Mouse (Mus musculus) heart, embryonic 13.5 days (tissue): ENCODE data around the gene Fance. TPM values are rescaled to one million over a fixed set of nuclear protein-coding genes. Genes with fewer than 3 reads are reported as not detected.
"Not testable (repeated sequence)": the region's sequence is repeated elsewhere in the genome, so short reads cannot be mapped to it uniquely, and the experiment has no call there.

Experiments used
- ATAC-seq: fragments of 200-750 bp; cut with Nextera tagmentation; 2 replicates; pipeline ENCODE4 v1.8.0; 2017; ENCODE audit warnings: moderate TSS enrichment; ENCODE audit not compliant: insufficient number of reproducible peaks, low FRiP score, low TSS enrichment; ENCODE audit errors: extremely low read depth
- H3K27ac ChIP-seq: fragments of 300-500 bp; sonication (generic); replicated peaks from 2 replicates; pipeline ENCODE4 v1.5.1; 2015; ENCODE audit warnings: moderate library complexity, mild to moderate bottlenecking, inconsistent platforms
- H3K27me3 ChIP-seq: fragments of 300-500 bp; sonication (generic); replicated peaks from 2 replicates; pipeline ENCODE4 v1.6.1; 2015; ENCODE audit warnings: mild to moderate bottlenecking, inconsistent platforms
- H3K36me3 ChIP-seq: fragments of 300-500 bp; sonication (generic); 2 replicates; pipeline ENCODE4 v1.6.1; 2015; ENCODE audit warnings: mild to moderate bottlenecking, inconsistent platforms
- H3K4me1 ChIP-seq: fragments of 300-500 bp; sonication (generic); 2 replicates; pipeline ENCODE4 v1.6.1; 2015; ENCODE audit warnings: inconsistent platforms
- H3K4me2 ChIP-seq: fragments of 300-500 bp; sonication (generic); 2 replicates; pipeline ENCODE4 v1.6.1; 2015; ENCODE audit warnings: inconsistent platforms, mild to moderate bottlenecking, moderate library complexity
- H3K4me3 ChIP-seq: fragments of 300-500 bp; sonication (generic); 2 replicates; pipeline ENCODE4 v1.5.1; 2015; ENCODE audit warnings: moderate library complexity, mild to moderate bottlenecking, inconsistent platforms
- H3K9ac ChIP-seq: fragments of 300-500 bp; sonication (generic); 2 replicates; pipeline ENCODE4 v1.6.1; 2015; ENCODE audit warnings: inconsistent platforms, mild to moderate bottlenecking, moderate library complexity
- H3K9me3 ChIP-seq: fragments of 300-500 bp; sonication (generic); 2 replicates; pipeline ENCODE4 v1.6.1; 2016; ENCODE audit warnings: inconsistent platforms
- WGBS: fragments of 180-500 bp; shearing (Covaris S2); methylation state at CpG from one replicate; pipeline ENCODE4 v1.1.7; 2015; ENCODE audit warnings: mixed read lengths; 5-methylcytosine and 5-hydroxymethylcytosine counted together
- polyA plus RNA-seq: library from polyadenylated mRNA; unstranded; fragments of >200 nt; fragmentation: Nextera tagmentation; extraction: Ambion mirVana; gene quantifications from 2 replicates; pipeline ENCODE4 v1.2.1, GENCODE M21; 2015

Fance gene
- polyA plus RNA-seq, 1 experiment from 2014 or later: 19.3 TPM

DNA sequence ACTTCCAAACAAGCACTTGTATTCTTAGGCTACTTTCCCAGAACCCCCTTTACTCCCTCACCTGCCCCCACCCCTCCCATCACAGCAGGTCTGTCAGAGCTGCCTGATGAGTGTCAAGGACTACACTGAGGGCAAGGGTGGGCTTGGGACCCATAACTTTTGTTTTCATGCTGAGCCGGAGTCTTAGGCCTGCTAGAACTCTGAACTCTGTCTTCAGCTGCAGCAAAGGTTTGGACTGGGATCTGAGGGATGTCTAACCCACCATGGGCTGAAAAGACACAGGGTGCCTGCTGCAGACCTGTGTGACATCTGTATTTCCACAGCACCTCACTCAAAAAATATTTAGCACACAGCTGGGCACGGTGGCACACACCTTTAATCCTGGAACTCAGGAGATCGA is 13.6 kb downstream of the Fance start:
- Histone ChIP-seq H3K4me3 (no peak overlapping the region), H3K9ac (peak overlapping the region; percentile 81; the same call in 1 of the 2 replicates), H3K27ac (no peak overlapping the region), H3K27me3 (no peaks in the 10 kb centered on the region), H3K4me1 (peaks cover 34% of the 10 kb centered on the region), H3K36me3 (peaks cover 72% of the 10 kb centered on the region), H3K9me3 (no peaks in the 10 kb centered on the region), H3K4me2 (no peak overlapping the region)
- WGBS: 89% methylated on average over 3 of the region's 3 CpGs
- no peak for ATAC-seq

DNA sequence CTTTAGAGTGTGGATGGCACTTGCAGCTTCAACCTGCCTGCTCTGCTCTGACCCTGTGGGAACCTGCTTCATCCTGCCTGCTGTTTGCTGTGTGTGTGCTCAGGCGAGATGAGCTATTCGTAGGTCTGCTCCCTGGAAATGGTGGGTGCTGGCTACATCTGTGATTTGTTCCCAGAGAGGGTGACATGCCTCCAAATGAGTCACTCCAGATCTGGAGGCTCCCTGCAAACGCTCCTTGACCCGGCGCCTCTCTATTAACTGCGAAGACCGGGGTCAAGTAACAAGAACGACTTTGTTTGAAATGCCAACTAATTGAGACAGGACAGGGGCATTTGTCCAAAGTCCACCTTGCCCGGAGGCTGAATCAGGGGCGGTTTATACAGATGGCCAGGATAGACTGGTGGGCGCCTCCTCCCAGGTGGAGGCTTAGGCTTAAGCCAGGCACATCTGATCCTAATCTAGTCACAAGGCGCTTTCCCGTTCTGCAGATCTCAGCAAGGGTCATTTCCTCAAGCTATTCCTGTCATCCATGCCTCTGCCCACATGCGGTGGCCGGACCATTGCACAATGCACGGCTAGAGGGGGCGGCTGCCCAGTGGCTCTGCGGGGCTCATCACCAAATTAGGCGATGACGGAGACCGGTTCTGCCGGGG is 14.5 kb downstream of the Fance start:
- 12% methylated on average over 22 of the region's 22 CpGs for WGBS
- ATAC-seq: peak; percentile 3; the same call in 1 of the 2 replicates

DNA sequence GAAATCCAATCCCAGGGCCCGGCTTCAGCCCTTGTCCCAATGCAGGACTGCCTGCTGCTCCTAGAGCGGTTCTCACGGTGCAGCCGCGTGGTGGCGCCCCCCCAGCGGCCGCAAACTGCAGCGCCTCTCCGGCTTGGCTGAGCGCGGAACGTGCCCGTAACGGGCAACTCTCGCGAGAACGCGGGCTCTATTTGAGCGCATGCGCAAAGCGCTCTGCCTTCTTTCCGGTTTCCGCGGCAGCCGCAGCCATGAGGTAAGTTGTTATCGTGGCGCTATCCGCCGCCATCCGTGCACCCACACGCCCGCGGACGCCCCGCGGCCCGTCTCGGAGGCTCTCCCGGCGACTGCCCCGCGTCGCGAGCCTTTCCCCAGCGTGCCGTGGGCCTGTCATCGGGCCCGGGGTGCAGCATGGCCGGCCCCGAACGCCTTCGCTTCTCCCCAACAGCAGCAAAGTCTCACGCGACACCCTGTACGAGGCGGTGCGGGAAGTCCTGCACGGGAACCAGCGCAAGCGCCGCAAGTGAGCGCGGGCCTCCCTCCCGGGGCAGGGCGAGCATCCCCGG is 15.1 kb downstream of the Fance start, which contains the start of gene Rpl10a:
Gene Rpl10a, plus strand, starts transcription at position 106 of the 563 bp plus-strand sequence.
- WGBS: under 1% methylated on average over 67 of the region's 67 CpGs
- Histone ChIP-seq H3K27ac (peak within 1 kb of the TSS; percentile 94), H3K4me3 (peak within 1 kb of the TSS; percentile 95), H3K9ac (peak within 1 kb of the TSS; percentile 99), H3K9me3 (no peaks in the 10 kb centered on the region), H3K36me3 (peaks cover 74% of the 10 kb centered on the region), H3K4me1 (peaks cover 49% of the 10 kb centered on the region), H3K4me2 (peak within 1 kb of the TSS; percentile 91), H3K27me3 (no peaks in the 10 kb centered on the region)
- peak; percentile 82 for ATAC-seq

More for the DNA sequence above, 14.5 kb downstream of the Fance start:
- Histone ChIP-seq H3K4me3 (peak overlapping the region; percentile 95), H3K4me2 (peak overlapping the region; percentile 91), H3K9ac (peak overlapping the region; percentile 81), H3K27ac (peak overlapping the region; percentile 94), H3K36me3 (peaks cover 72% of the 10 kb centered on the region), H3K9me3 (no peaks in the 10 kb centered on the region), H3K27me3 (no peaks in the 10 kb centered on the region), H3K4me1 (peaks cover 43% of the 10 kb centered on the region)

DNA sequence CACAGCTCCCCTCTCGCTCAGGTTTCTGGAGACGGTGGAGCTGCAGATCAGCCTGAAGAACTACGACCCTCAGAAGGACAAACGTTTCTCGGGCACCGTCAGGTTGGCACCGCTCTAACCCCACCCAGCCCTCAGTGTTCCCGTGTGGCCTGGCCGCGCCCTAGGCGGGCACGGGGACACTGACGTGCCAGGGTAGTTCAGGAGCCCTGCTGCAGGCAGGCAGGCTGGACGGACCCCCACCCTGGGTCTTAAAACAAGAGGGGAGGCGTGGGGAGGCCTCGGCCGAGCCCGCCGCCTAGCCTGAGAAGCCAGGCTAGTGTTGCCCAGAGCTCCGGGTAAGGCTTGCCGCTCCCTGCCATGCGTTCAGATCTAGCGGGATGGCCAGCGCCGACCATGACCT is 15.6 kb downstream of the Fance start:
- H3K27ac ChIP-seq: peak overlapping the region; percentile 94
- H3K9ac ChIP-seq: peak overlapping the region; percentile 99
- peak overlapping the region; percentile 91 for H3K4me2 ChIP-seq
- H3K4me3 ChIP-seq: peak overlapping the region; percentile 95
- no peaks in the 10 kb centered on the region for H3K9me3 ChIP-seq
- peaks cover 54% of the 10 kb centered on the region for H3K4me1 ChIP-seq
- H3K36me3 ChIP-seq: peaks cover 72% of the 10 kb centered on the region
- under 1% methylated on average over 25 of the region's 25 CpGs for WGBS
- no peak for ATAC-seq
- H3K27me3 ChIP-seq: no peaks in the 10 kb centered on the region

DNA sequence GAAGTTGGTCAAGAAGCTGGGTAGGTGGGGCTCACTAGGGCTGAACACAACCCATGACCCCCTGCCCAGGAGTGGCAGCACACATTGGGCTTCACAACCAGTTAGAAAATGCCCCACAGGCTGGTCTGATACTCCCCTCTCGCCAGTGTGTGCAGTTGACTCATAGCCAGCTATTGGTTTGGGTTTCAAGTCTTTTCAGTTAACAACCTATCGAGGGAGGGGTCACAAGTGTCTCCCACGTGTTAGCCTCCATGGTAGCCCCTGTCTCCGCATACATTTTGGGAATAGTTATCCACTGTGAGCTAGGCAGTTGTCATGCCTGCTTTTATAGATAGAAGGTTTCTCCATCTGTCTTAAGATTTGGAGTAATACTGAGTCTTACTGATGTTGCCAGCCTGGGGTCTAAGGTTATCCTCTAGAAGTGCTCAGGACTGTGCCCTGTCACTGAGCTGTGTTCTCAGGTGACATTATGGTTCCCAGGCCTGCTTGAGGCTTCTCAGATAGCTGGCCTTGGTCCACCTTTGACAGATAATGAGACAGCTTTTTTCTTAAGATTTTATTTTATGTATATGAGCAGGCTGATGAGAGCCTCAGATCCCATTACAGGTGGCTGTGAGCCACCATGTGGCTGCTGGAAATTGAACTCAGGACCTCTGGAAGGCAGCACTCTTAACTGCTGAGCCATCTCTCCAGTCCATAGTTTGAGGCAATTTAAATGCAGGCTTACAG is 16.3 kb downstream of the Fance start:
- peak overlapping the region; percentile 94 for H3K27ac ChIP-seq
- peak overlapping the region; percentile 99 for H3K9ac ChIP-seq
- H3K9me3 ChIP-seq: no peaks in the 10 kb centered on the region
- peaks cover 71% of the 10 kb centered on the region for H3K36me3 ChIP-seq
- peak overlapping the region; percentile 91 for H3K4me2 ChIP-seq
- no peak for ATAC-seq
- H3K4me3 ChIP-seq: peak overlapping the region; percentile 95
- no peaks in the 10 kb centered on the region for H3K27me3 ChIP-seq
- peaks cover 60% of the 10 kb centered on the region for H3K4me1 ChIP-seq
- 8% methylated on average over 4 of the region's 4 CpGs for WGBS

DNA sequence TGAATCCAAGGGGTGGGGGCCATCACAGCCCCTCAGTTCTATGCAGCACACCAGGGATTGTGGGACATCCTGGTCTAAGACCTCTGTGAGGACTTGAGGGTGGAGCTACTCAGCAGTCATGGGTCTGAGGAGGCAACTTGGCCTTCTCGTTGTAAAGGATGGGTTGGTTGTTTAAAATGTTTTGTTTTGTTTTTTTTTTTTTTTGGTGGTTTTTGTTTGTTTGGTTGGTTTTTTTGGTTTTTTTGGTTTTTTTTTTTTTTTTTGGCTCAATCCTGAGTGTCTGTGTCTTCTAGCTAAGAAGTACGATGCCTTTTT is 16.9 kb downstream of the Fance start:
- H3K36me3 ChIP-seq: peaks cover 71% of the 10 kb centered on the region
- H3K9ac ChIP-seq: peak overlapping the region; percentile 99
- 54% methylated on average over 2 of the region's 2 CpGs for WGBS
- peak overlapping the region; percentile 91 for H3K4me2 ChIP-seq
- H3K4me3 ChIP-seq: peak overlapping the region; percentile 95
- peaks cover 60% of the 10 kb centered on the region for H3K4me1 ChIP-seq
- H3K27me3 ChIP-seq: no peaks in the 10 kb centered on the region
- no peak for ATAC-seq
- H3K27ac ChIP-seq: peak overlapping the region; percentile 55; the same call in 1 of the 2 replicates
- no peaks in the 10 kb centered on the region for H3K9me3 ChIP-seq

DNA sequence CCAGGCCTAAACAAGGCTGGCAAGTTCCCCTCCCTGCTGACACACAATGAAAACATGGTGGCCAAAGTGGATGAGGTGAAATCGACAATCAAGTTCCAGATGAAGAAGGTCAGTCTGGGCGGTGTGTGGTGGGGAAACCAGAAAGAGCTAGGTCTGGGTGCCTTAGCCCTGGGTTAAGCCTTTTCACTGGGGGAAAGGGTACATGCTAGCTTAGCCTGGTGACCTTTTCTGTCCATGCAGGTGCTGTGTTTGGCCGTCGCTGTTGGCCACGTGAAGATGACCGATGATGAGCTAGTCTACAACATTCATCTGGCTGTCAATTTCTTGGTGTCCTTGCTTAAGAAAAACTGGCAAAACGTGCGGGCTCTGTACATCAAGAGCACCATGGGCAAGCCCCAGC is 17.3 kb downstream of the Fance start:
- H3K4me3 ChIP-seq: 0 out of 2 replicates have a peak overlapping the region, but pooled peaks have one; percentile 11
- ATAC-seq, H3K27ac ChIP-seq: not testable (repeated sequence)

DNA sequence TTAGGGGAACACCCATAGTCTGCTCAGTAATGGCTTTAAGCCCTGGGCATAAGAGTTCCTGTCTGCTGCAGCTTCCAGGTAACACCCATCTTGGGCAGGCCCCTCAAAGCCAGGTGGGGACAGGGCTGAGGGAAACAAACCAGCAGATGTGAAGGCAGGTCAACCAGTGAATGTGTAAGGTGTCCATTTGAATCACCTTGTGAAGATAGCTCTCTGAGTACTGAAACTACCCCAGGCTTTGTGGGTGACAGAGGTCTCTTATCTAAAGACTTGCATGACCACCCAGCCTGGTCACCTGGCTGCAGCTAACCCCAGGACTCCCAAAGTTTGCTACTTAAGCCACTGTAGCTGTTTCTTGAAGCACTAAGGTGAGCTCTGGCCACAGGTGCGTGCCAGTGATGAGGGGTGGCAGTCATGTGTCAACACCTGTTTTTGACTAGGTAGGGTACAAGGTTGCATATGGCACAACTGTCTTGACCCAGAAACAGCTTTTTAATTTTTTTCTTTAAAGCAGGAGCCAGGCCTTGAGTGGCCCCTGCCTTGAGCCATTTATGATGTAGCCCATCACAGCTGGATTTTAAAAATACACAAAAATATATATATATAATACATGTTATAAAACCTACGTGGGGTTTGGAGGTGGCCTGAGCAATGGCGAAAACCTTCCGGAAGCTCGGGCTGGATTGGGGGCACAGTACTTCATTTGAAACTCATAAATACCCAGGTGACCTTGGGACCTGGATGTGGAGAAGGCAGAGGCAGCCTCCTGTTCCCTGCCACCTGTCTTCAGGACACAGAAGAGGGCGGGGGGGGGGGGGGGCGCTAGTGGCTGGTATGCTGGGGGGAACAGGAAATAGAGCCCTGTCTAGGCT is 18.2 kb downstream of the Fance start:
- H3K36me3 ChIP-seq: peaks cover 71% of the 10 kb centered on the region

More for the DNA sequence above, 17.3 kb downstream of the Fance start:
- peak overlapping the region; percentile 91 for H3K4me2 ChIP-seq
- H3K27me3 ChIP-seq, H3K9me3 ChIP-seq, H3K9ac ChIP-seq: not testable (repeated sequence)
- peaks cover 71% of the 10 kb centered on the region for H3K36me3 ChIP-seq
- peaks cover 60% of the 10 kb centered on the region for H3K4me1 ChIP-seq
- WGBS: 52% methylated on average over 8 of the region's 8 CpGs

DNA sequence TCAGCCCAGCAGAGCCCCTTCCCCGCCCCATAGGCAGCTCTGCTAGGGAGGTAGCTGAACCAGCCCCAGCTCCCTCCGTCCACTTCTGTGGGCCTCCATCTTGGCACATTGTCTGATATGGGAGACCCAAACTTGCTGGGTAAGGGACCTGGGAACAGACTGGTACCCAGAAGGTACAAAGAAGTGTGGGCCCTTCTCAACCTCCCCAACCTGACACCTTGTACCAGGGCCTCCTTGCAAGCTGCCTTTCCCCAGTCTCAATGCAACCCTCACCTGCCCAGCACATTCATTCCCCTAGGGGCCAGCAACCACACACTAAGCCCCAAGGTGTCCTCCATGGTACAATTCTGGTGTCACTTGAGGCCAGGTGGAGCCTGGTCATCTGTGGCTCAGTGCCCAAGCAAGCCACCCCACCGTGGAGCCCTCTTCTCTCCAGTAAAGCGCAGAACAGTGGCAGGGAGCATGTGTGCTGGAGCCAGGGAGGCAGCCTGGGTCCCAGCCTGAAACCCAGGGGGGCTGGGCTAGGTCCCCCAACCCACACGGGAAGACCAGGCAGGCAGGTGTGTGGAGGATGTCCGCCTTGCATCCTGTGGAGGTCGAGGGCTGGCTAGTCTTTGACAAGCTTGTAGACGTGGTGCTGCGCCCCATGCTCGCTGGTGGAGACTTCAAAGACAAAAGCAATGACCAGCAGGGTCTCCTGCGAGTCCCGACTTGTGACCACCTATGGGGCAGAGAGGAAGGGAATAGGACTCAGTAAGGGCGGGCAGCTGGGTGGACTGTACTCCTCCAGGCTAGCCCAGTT is 19.0 kb downstream of the Fance start:
- H3K9ac ChIP-seq: peak overlapping the region; percentile 69
- ATAC-seq: no peak
- H3K4me3 ChIP-seq: no peak overlapping the region
- H3K4me2 ChIP-seq: no peak overlapping the region
- H3K27me3 ChIP-seq: no peaks in the 10 kb centered on the region
- H3K9me3 ChIP-seq: no peaks in the 10 kb centered on the region
- H3K36me3 ChIP-seq: peaks cover 77% of the 10 kb centered on the region
- WGBS: 51% methylated on average over 13 of the region's 13 CpGs
- peak overlapping the region; percentile 42 for H3K27ac ChIP-seq
- H3K4me1 ChIP-seq: peaks cover 59% of the 10 kb centered on the region

More for the DNA sequence above, 18.2 kb downstream of the Fance start:
- 42% methylated on average over 7 of the region's 7 CpGs for WGBS
- no peak overlapping the region for H3K4me3 ChIP-seq
- H3K4me2 ChIP-seq: no peak overlapping the region
- H3K9me3 ChIP-seq: no peaks in the 10 kb centered on the region
- no peak for ATAC-seq
- H3K4me1 ChIP-seq: peaks cover 60% of the 10 kb centered on the region
- H3K9ac ChIP-seq: no peak overlapping the region
- H3K27ac ChIP-seq: peak overlapping the region; percentile 42
- H3K27me3 ChIP-seq: no peaks in the 10 kb centered on the region

DNA sequence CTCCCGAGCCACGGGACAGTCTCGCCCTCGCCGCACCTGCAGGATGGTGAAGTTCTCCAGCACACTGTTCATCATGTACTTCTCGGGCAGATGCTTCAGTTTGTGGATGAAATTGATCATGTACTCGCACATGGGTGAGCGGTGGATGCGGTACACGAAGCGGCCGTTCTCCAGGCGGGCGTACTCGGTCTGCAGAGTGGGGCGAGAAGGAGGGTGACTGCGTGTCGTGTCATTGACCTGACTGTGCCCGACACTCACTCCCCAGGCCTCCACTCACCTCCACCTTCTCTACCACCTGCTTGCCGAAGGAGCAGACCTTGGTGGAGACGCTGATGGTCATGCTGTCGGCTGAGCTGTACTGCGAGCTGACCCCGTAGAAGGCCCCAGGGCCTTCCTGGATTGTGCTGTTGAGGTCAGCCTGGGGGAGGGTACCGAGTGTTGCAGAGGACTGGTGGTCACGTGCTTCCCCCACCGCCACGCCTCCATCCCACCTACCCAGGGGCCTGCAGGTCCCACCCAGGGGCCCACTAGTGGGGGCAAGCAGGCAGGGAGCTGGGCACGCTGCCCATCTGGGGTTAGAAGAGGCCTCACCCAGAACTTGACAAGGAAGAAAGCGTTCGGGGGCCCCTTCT is 19.7 kb downstream of the Fance start:
- Histone ChIP-seq H3K4me2 (peak overlapping the region; percentile 8), H3K9ac (peak overlapping the region; percentile 69), H3K4me1 (peaks cover 52% of the 10 kb centered on the region), H3K36me3 (peaks cover 85% of the 10 kb centered on the region), H3K27me3 (no peaks in the 10 kb centered on the region), H3K4me3 (no peak overlapping the region), H3K27ac (peak overlapping the region; percentile 42; the same call in 1 of the 2 replicates), H3K9me3 (no peaks in the 10 kb centered on the region)
- ATAC-seq: 0 out of 2 replicates have a peak, but pooled peaks have one; percentile 6
- 51% methylated on average over 31 of the region's 31 CpGs for WGBS
